Mouse (Mus musculus) spleen, adult 2 months (tissue): Measurements from ENCODE around the gene Lrguk. TPM values are rescaled to one million over a fixed set of nuclear protein-coding genes. Genes with fewer than 3 reads are reported as not detected.

Experiments used
- DNase-seq, 2 experiments: peaks; one replicate each; pipeline versions ENCODE4 v3.0.0 to v3.0.0-alpha.2; 2012 to 2021; ENCODE audit warnings: low spot score in 2 of 2, low read depth in 1 of 2
- H3K27ac ChIP-seq: fragments of 200-500 bp; 2 replicates; pipeline ENCODE4 v1.5.1; 2012; ENCODE audit warnings: low read length, inconsistent platforms; ENCODE audit not compliant: insufficient read depth
- H3K27me3 ChIP-seq: fragments of 200-500 bp; 2 replicates; pipeline ENCODE4 v1.6.1; 2012; ENCODE audit warnings: mild to moderate bottlenecking, moderate library complexity, low read length, inconsistent platforms; ENCODE audit not compliant: control insufficient read depth, insufficient read depth
- H3K36me3 ChIP-seq: fragments of 200-500 bp; 2 replicates; pipeline ENCODE4 v1.6.1; 2012; ENCODE audit warnings: mild to moderate bottlenecking, low read length, inconsistent platforms; ENCODE audit not compliant: control insufficient read depth, insufficient read depth
- H3K4me1 ChIP-seq: fragments of 200-500 bp; 2 replicates; pipeline ENCODE4 v1.6.1; 2011; ENCODE audit warnings: inconsistent platforms; ENCODE audit not compliant: control insufficient read depth, insufficient read depth, insufficient read length
- H3K4me3 ChIP-seq: fragments of 200-500 bp; 2 replicates; pipeline ENCODE4 v1.5.1; 2011; ENCODE audit warnings: mild to moderate bottlenecking, inconsistent platforms; ENCODE audit not compliant: insufficient read depth, insufficient read length; ENCODE audit errors: extremely low read depth
- CTCF ChIP-seq: fragments of 200-500 bp; IDR thresholded peaks from 2 replicates; pipeline ENCODE4 v1.5.1; 2011; ENCODE audit warnings: mild to moderate bottlenecking, inconsistent platforms; ENCODE audit not compliant: insufficient read depth, insufficient read length, insufficient replicate concordance; ENCODE audit errors: extremely low read depth
- POLR2A ChIP-seq: fragments of 200-500 bp; IDR thresholded peaks from 2 replicates; pipeline ENCODE4 v1.6.1; 2011; ENCODE audit warnings: low read depth, low read length, inconsistent platforms
- WGBS: fragments of 180-500 bp; shearing (Covaris S2); methylation state at CpG from one replicate; pipeline ENCODE4 v1.1.7; 2018; 5-methylcytosine and 5-hydroxymethylcytosine counted together
- polyA plus RNA-seq: library from polyadenylated mRNA; depleted of rRNA; stranded (reverse); fragments of >200 nt; gene quantifications from 2 replicates; pipeline ENCODE4 v1.2.3, GENCODE M21; 2012

The Lrguk gene
- polyA plus RNA-seq, 1 experiment, result 0.01 TPM

DNA sequence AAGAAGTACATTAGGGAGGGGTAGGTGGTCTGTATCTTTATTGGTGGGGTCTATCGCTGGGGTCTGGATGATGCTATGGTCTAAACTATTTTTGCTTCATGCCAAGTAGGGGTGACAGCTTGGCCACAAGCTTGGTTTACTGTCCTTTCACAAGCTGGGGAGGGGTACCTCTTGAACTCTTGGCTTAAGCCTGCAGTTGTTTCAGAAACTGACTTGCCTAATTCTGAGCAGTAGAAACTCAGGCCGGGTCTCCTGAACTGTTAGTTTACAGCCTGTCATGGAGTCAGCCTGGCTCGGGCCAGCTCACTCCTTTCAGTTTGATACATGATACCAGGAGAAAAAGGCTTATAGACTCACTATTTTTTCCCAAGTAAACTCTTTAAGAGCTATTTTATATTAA, 109.1 kb downstream of the Lrguk start:
- H3K36me3 ChIP-seq, result no peaks in the 10 kb centered on the region
- DNase-seq, result no peak
- H3K4me3 ChIP-seq, result no peak overlapping the region
- 86% methylated on average over 3 of the region's 3 CpGs for WGBS
- no peaks in the 10 kb centered on the region for H3K4me1 ChIP-seq
- TF ChIP-seq POLR2A (no peak), CTCF (no peak)
- H3K27ac ChIP-seq, result no peak overlapping the region
- no peaks in the 10 kb centered on the region for H3K27me3 ChIP-seq

GRCm38 (mm10) chr6:34142931-34143330, 113.7 kb downstream of the Lrguk start:
- H3K4me3 ChIP-seq, result no peak overlapping the region
- no peak for DNase-seq
- WGBS, result 93% methylated on average over 11 of the region's 11 CpGs
- H3K36me3 ChIP-seq, result no peaks in the 10 kb centered on the region
- no peak for TF ChIP-seq CTCF
- TF ChIP-seq POLR2A, result no peak
- no peaks in the 10 kb centered on the region for H3K27me3 ChIP-seq
- H3K4me1 ChIP-seq, result no peaks in the 10 kb centered on the region
- no peak overlapping the region for H3K27ac ChIP-seq

GRCm38 (mm10) chr6:34146042-34146441, 116.8 kb downstream of the Lrguk start:
- no peak for DNase-seq
- H3K4me1 ChIP-seq, result no peaks in the 10 kb centered on the region
- no peaks in the 10 kb centered on the region for H3K36me3 ChIP-seq
- no peak for TF ChIP-seq CTCF
- no peak for TF ChIP-seq POLR2A
- no peak overlapping the region for H3K4me3 ChIP-seq
- H3K27me3 ChIP-seq, result no peaks in the 10 kb centered on the region
- no peak overlapping the region; the same call in 1 of the 2 replicates for H3K27ac ChIP-seq
- WGBS, result 83% methylated on average over 6 of the region's 6 CpGs

- no peaks in the 10 kb centered on the region for H3K27me3 ChIP-seq
- TF ChIP-seq CTCF (no peak), POLR2A (no peak)
- no peak overlapping the region for H3K27ac ChIP-seq
- no peak for DNase-seq
- WGBS, result 96% methylated on average over 3 of the region's 3 CpGs
- H3K4me3 ChIP-seq, result no peak overlapping the region
- H3K4me1 ChIP-seq, result no peaks in the 10 kb centered on the region
- H3K36me3 ChIP-seq, result no peaks in the 10 kb centered on the region
These were observed 118.8 kb downstream of the Lrguk start for GRCm38 (mm10) chr6:34148021-34148420.

GRCm38 (mm10) chr6:34148639-34149038, 119.4 kb downstream of the Lrguk start:
- no peaks in the 10 kb centered on the region for H3K4me1 ChIP-seq
- 88% methylated on average over 7 of the region's 7 CpGs for WGBS
- no peaks in the 10 kb centered on the region for H3K36me3 ChIP-seq
- H3K4me3 ChIP-seq, result no peak overlapping the region
- H3K27ac ChIP-seq, result no peak overlapping the region
- TF ChIP-seq POLR2A (no peak), CTCF (no peak)
- no peaks in the 10 kb centered on the region for H3K27me3 ChIP-seq
- DNase-seq, result no peak

DNA sequence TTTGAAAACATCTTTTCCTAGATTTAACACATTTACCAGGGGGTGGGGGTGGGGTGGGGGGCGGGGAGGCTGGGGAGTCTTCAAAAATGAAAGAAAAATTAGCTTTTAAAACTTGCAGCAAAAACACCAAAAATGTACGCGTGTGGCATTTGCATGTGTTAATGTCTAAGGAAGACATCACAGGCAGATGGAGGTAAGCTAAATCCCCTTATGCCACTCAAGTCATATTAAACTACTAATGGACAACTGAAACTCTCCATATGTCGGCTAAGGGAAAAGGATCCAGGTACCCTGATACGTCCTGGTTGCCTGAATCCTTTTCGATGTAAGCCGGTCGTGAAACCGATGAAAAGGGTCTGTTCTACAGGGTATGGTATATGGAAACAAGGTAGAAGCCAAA, 119.8 kb downstream of the Lrguk start:
- 89% methylated on average over 9 of the region's 9 CpGs for WGBS
- Histone ChIP-seq H3K4me3 (no peak overlapping the region), H3K27me3 (no peaks in the 10 kb centered on the region), H3K36me3 (no peaks in the 10 kb centered on the region), H3K4me1 (no peaks in the 10 kb centered on the region), H3K27ac (no peak overlapping the region)
- no peak for TF ChIP-seq CTCF
- TF ChIP-seq POLR2A, result no peak
- no peak for DNase-seq

GRCm38 (mm10) chr6:34149821-34150220, 120.6 kb downstream of the Lrguk start:
- DNase-seq, result no peak
- Histone ChIP-seq H3K4me1 (no peaks in the 10 kb centered on the region), H3K36me3 (no peaks in the 10 kb centered on the region), H3K27ac (no peak overlapping the region), H3K27me3 (no peaks in the 10 kb centered on the region), H3K4me3 (no peak overlapping the region)
- TF ChIP-seq POLR2A (no peak), CTCF (no peak)
- WGBS, result 58% methylated on average over 1 of the region's 1 CpGs
